Mouse (Mus musculus) heart, postnatal 0 days (tissue): Measurements from ENCODE around the gene Abi2. TPM values are rescaled to one million over a fixed set of nuclear protein-coding genes. Genes with fewer than 3 reads are reported as not detected.

Experiments
- ATAC-seq: fragments of 200-750 bp; cut with Nextera tagmentation; 2 replicates; pipeline ENCODE4 v1.8.0; 2017; ENCODE audit warnings: low read depth, moderate number of reproducible peaks, moderate library complexity; ENCODE audit not compliant: insufficient read depth
- DNase-seq: peaks from one replicate; pipeline ENCODE4 v3.0.0-alpha.2; 2016; ENCODE audit warnings: low spot score
- H3K27ac ChIP-seq: fragments of 300-500 bp; sonication (generic); 2 replicates; pipeline ENCODE4 v1.5.1; 2014; ENCODE audit warnings: low read depth, mild to moderate bottlenecking
- H3K27me3 ChIP-seq: fragments of 300-500 bp; sonication (generic); 2 replicates; pipeline ENCODE4 v1.6.1; 2014; ENCODE audit warnings: low read length, mixed read lengths; ENCODE audit not compliant: control insufficient read depth, insufficient read depth
- H3K36me3 ChIP-seq: fragments of 300-500 bp; sonication (generic); replicated peaks from 2 replicates; pipeline ENCODE4 v1.6.1; 2014; ENCODE audit warnings: low read length, mixed read lengths; ENCODE audit not compliant: control insufficient read depth, insufficient read depth
- H3K4me1 ChIP-seq: fragments of 300-500 bp; sonication (generic); 2 replicates; pipeline ENCODE4 v1.6.1; 2014; ENCODE audit warnings: antibody characterized with exemption; ENCODE audit not compliant: control insufficient read depth, insufficient read depth
- H3K4me2 ChIP-seq: fragments of 300-500 bp; sonication (generic); 2 replicates; pipeline ENCODE4 v1.6.1; 2014; ENCODE audit warnings: low read depth, mild to moderate bottlenecking, low read length, moderate library complexity
- H3K4me3 ChIP-seq: fragments of 300-500 bp; sonication (generic); 2 replicates; pipeline ENCODE4 v1.5.1; 2014; ENCODE audit warnings: low read depth, low read length
- H3K9ac ChIP-seq: fragments of 300-500 bp; sonication (generic); replicated peaks from 2 replicates; pipeline ENCODE4 v1.6.1; 2014; ENCODE audit warnings: low read depth, low read length, mixed read lengths
- H3K9me3 ChIP-seq: fragments of 300-500 bp; sonication (generic); replicated peaks from 2 replicates; pipeline ENCODE4 v1.6.1; 2016; ENCODE audit warnings: low read length; ENCODE audit not compliant: control insufficient read depth
- CTCF ChIP-seq: IDR thresholded peaks from 2 replicates; pipeline ENCODE4 v1.5.1; 2016; ENCODE audit warnings: antibody characterized with exemption, control low read depth, low read depth
- EP300 ChIP-seq: IDR thresholded peaks from 2 replicates; pipeline ENCODE4 v1.6.1; 2016; ENCODE audit warnings: antibody characterized with exemption, low read depth
- WGBS: fragments of 180-500 bp; shearing (Covaris S2); extraction: QIAGEN DNeasy Blood & Tissue Kit; methylation state at CpG from one replicate; pipeline ENCODE4 v1.1.7; 2014; 5-methylcytosine and 5-hydroxymethylcytosine counted together
- polyA plus RNA-seq: library from polyadenylated mRNA; unstranded; fragments of >200 nt; fragmentation: Nextera tagmentation; extraction: Ambion mirVana; gene quantifications from 2 replicates; pipeline ENCODE4 v1.2.1, GENCODE M21; 2015
- total RNA-seq: library from RNA; depleted of rRNA; stranded (reverse); fragments of >200 nt; gene quantifications from 2 replicates; pipeline ENCODE4 v1.2.3, GENCODE M21; 2014; ENCODE audit warnings: low replicate concordance; rRNA removed

Gene Abi2
- total and polyA plus RNA-seq, 2 experiments from 2014 or later, result 12.8 to 39.3 TPM

DNA sequence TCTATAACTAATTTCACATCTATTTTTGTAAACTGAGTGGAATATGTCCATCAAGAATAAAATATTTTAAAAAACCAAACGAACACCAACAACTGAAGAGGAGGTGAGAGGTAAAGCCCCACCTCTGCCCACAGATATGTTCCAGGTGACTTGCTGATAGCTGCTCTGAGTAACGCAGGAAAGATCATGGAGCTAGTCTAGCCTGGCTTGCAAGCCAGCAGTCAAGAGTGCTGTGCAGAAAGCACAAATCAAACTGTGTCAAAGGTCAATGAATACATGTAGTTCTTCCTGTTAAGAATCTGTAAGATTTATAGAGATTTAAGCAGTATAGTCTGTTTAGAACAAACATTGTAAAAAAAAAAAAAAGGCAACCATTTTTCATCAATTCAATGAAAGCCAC is 101.2 kb downstream of the Abi2 start:
- H3K27ac ChIP-seq, result no peak overlapping the region
- no peaks in the 10 kb centered on the region for H3K27me3 ChIP-seq
- H3K36me3 ChIP-seq, result peaks cover 39% of the 10 kb centered on the region
- 38% methylated on average over 2 of the region's 2 CpGs for WGBS
- DNase-seq (no peak), ATAC-seq (no peak)
- H3K4me2 ChIP-seq, result no peak overlapping the region
- no peak overlapping the region for H3K9ac ChIP-seq
- H3K4me3 ChIP-seq, result no peak overlapping the region
- no peaks in the 10 kb centered on the region for H3K4me1 ChIP-seq
- H3K9me3 ChIP-seq, result no peaks in the 10 kb centered on the region
- TF ChIP-seq EP300, result no peak
- no peak for TF ChIP-seq CTCF

DNA sequence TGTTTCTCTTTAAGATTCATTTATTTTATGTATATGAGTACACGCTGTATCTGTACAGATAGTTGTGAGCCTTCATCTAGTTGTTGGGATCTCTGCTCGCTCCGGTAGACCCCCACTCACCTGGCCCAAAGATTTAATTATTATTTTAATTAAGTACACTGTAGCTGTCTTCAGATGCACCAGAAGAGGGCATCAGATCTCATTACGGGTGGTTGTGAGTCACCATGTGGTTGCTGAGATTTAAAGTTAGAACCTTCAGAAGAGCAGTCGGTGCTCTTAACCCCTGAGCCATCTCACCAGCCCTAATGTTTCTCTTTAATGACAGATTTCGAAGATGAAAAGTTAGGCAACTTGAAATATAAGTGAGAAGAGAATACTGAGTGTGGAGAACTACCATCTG is 120.7 kb downstream of the Abi2 start:
- Histone ChIP-seq H3K4me3 (no peak overlapping the region), H3K9me3 (no peaks in the 10 kb centered on the region), H3K4me1 (no peaks in the 10 kb centered on the region), H3K4me2 (no peak overlapping the region), H3K27ac (no peak overlapping the region), H3K36me3 (peaks cover 57% of the 10 kb centered on the region), H3K9ac (no peak overlapping the region), H3K27me3 (no peaks in the 10 kb centered on the region)
- no peak for DNase-seq
- ATAC-seq, result no peak
- WGBS, result 87% methylated on average over 6 of the region's 6 CpGs
- TF ChIP-seq CTCF (0 out of 2 replicates have a peak, but pooled peaks have one; percentile 6), EP300 (no peak)

DNA sequence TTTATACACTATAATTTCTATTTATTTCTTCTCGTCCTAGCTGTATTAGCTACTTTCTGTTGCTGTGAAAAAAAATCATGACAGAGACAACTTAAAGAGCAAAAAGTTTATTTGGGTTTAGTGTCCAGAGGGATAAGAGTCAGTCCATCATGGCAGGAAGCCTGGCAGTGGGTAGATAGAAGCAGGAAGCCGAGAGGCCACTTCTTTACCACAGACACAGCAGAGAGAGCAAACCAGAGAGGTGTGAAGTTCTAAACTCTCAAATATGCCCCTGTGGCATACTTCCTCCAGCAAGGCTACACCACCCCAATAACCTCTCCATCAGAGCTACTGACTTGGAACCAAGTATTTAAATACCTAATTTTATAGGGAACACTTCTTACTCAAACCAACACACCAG is 121.2 kb downstream of the Abi2 start:
- H3K4me3 ChIP-seq, result no peak overlapping the region
- no peak overlapping the region for H3K4me2 ChIP-seq
- no peak overlapping the region for H3K9ac ChIP-seq
- 81% methylated on average over 2 of the region's 2 CpGs for WGBS
- no peak overlapping the region for H3K27ac ChIP-seq
- DNase-seq (no peak), ATAC-seq (no peak)
- peaks cover 52% of the 10 kb centered on the region for H3K36me3 ChIP-seq
- H3K4me1 ChIP-seq, result no peaks in the 10 kb centered on the region
- no peaks in the 10 kb centered on the region for H3K9me3 ChIP-seq
- no peak for TF ChIP-seq EP300
- no peak for TF ChIP-seq CTCF
- H3K27me3 ChIP-seq, result no peaks in the 10 kb centered on the region

Other genes starting within 250 kb of the Abi2 start
- 19.8 and 28.1 TPM in 2 replicates for gene Nbeal1, start 229.0 kb upstream of the Abi2 start, total RNA-seq
- gene Nbeal1, start 229.0 kb upstream of the Abi2 start, polyA plus RNA-seq, result 6.1 and 6.5 TPM in 2 replicates
- gene Cyp20a1, start 66.3 kb upstream of the Abi2 start, total RNA-seq, result 23.8 and 33.0 TPM in 2 replicates
- 14.7 TPM in 2 replicates for gene Cyp20a1, start 66.3 kb upstream of the Abi2 start, polyA plus RNA-seq
- 76.5 and 139 TPM in 2 replicates for gene Raph1, start 157.5 kb downstream of the Abi2 start, total RNA-seq
- 38.8 and 41.4 TPM in 2 replicates for gene Raph1, start 157.5 kb downstream of the Abi2 start, polyA plus RNA-seq